Mouse (Mus musculus) CH12.LX (cell line): Measurements from ENCODE around the gene Zdhhc1. TPM values are rescaled to one million over a fixed set of nuclear protein-coding genes. Genes with fewer than 3 reads are reported as not detected.

Experiments used
- DNase-seq: peaks from one replicate; pipeline ENCODE4 v3.0.0-alpha.2; 2013; ENCODE audit errors: extremely low read depth
- H3K27ac ChIP-seq: 2 replicates; pipeline ENCODE4 v1.5.1; 2012; ENCODE audit warnings: low read depth, mild to moderate bottlenecking, control low read depth, moderate library complexity; ENCODE audit not compliant: insufficient read depth
- H3K27me3 ChIP-seq: replicated peaks from 2 replicates; pipeline ENCODE3; 2012; ENCODE audit warnings: inconsistent platforms
- H3K36me3 ChIP-seq, 2 experiments: replicated peaks in 1 of 2; 2 replicates each; pipeline versions ENCODE3 to v1.6.1; 2012; ENCODE audit warnings: inconsistent platforms in 1 of 2, low read length in 1 of 2, mild to moderate bottlenecking in 1 of 2, mixed read lengths in 1 of 2, moderate library complexity in 1 of 2; ENCODE audit not compliant: control insufficient read depth in 1 of 2, insufficient read depth in 1 of 2
- H3K4me1 ChIP-seq, 2 experiments: 2 replicates each; pipeline ENCODE4 v1.6.1; 2012; ENCODE audit warnings: inconsistent platforms in 1 of 2, moderate library complexity in 1 of 2; ENCODE audit not compliant: insufficient read depth in 2 of 2, control insufficient read depth in 1 of 2
- H3K4me2 ChIP-seq: 2 replicates; pipeline ENCODE4 v1.6.1; 2012; ENCODE audit warnings: low read depth, mild to moderate bottlenecking, control low read depth; ENCODE audit not compliant: poor library complexity, insufficient read depth, severe bottlenecking
- H3K4me3 ChIP-seq, 3 experiments: fragments of 150-350 bp in 1 of 3; sonication (generic) in 1 of 3; replicated peaks in 1 of 3; 2 replicates each; pipeline versions ENCODE3 to v1.5.1; 2011 to 2012; ENCODE audit warnings: low read depth in 2 of 3, low read length in 2 of 3, mild to moderate bottlenecking in 2 of 3, moderate library complexity in 2 of 3, control low read depth in 1 of 3, improper control_type of control experiment in 1 of 3, inconsistent platforms in 1 of 3, mixed read lengths in 1 of 3; ENCODE audit not compliant: poor library complexity in 1 of 3
- H3K79me2 ChIP-seq: replicated peaks from 2 replicates; pipeline ENCODE4 v1.6.1; 2012; ENCODE audit warnings: mild to moderate bottlenecking, moderate library complexity; ENCODE audit not compliant: control insufficient read depth, poor library complexity, insufficient read depth, severe bottlenecking; ENCODE audit errors: extremely low read depth
- H3K9ac ChIP-seq: 2 replicates; pipeline ENCODE4 v1.6.1; 2012; ENCODE audit warnings: low read depth, mild to moderate bottlenecking, control low read depth, moderate library complexity; ENCODE audit not compliant: insufficient read depth
- H3K9me3 ChIP-seq: replicated peaks from 2 replicates; pipeline ENCODE3; 2012; ENCODE audit warnings: low read length, inconsistent platforms, mixed read lengths
- CHD1 ChIP-seq: IDR thresholded peaks from 2 replicates; pipeline ENCODE4 v1.6.1; 2012; ENCODE audit warnings: low read depth, low read length, improper control_type of control experiment, inconsistent platforms
- CHD2 ChIP-seq: IDR thresholded peaks from 2 replicates; pipeline ENCODE4 v1.6.1; 2011; ENCODE audit warnings: low read length, improper control_type of control experiment
- CTCF ChIP-seq, 2 experiments: IDR thresholded peaks in 1 of 2; conservative IDR thresholded peaks in 1 of 2; 2 replicates each; pipeline ENCODE4 v1.5.1; 2011 to 2012; ENCODE audit warnings: low read depth in 2 of 2, low read length in 2 of 2, improper control_type of control experiment in 1 of 2, inconsistent platforms in 1 of 2, mild to moderate bottlenecking in 1 of 2, moderate library complexity in 1 of 2
- E2F4 ChIP-seq: IDR thresholded peaks from 2 replicates; pipeline ENCODE4 v1.6.1; 2011; ENCODE audit warnings: low read depth, low read length, improper control_type of control experiment; ENCODE audit not compliant: insufficient replicate concordance
- GABPA ChIP-seq: IDR thresholded peaks from 2 replicates; pipeline ENCODE4 v1.6.1; 2012; ENCODE audit warnings: low read depth, low read length, improper control_type of control experiment, inconsistent platforms; ENCODE audit not compliant: insufficient replicate concordance
- JUND ChIP-seq: conservative IDR thresholded peaks from 2 replicates; pipeline ENCODE4 v1.6.1; 2011; ENCODE audit warnings: low read depth, low read length, improper control_type of control experiment
- MAX ChIP-seq: IDR thresholded peaks from 2 replicates; pipeline ENCODE4 v1.6.1; 2011; ENCODE audit warnings: low read length, improper control_type of control experiment
- MAZ ChIP-seq: IDR thresholded peaks from 2 replicates; pipeline ENCODE4 v1.6.1; 2012; ENCODE audit warnings: low read depth, mild to moderate bottlenecking, inconsistent platforms, low read length, improper control_type of control experiment, moderate library complexity
- MEF2A ChIP-seq: IDR thresholded peaks from 2 replicates; pipeline ENCODE4 v1.6.1; 2014; ENCODE audit warnings: low read depth, mild to moderate bottlenecking, inconsistent platforms, low read length, improper control_type of control experiment, borderline replicate concordance
- NELFE ChIP-seq: IDR thresholded peaks from 2 replicates; pipeline ENCODE4 v1.6.1; 2011; ENCODE audit warnings: low read depth, low read length, improper control_type of control experiment
- NRF1 ChIP-seq: IDR thresholded peaks from 2 replicates; pipeline ENCODE4 v1.6.1; 2014; ENCODE audit warnings: low read depth, mild to moderate bottlenecking, inconsistent platforms, low read length, improper control_type of control experiment, moderate library complexity
- PAX5 ChIP-seq: IDR thresholded peaks from 2 replicates; pipeline ENCODE4 v1.6.1; 2012; ENCODE audit warnings: low read length, inconsistent platforms, mixed read lengths
- POLR2AphosphoS2 ChIP-seq: IDR thresholded peaks from 2 replicates; pipeline ENCODE4 v1.6.1; 2011; ENCODE audit warnings: low read depth, low read length, improper control_type of control experiment
- SIN3A ChIP-seq: IDR thresholded peaks from 2 replicates; pipeline ENCODE4 v1.6.1; 2012; ENCODE audit warnings: low read length, improper control_type of control experiment, inconsistent platforms
- TBP ChIP-seq: conservative IDR thresholded peaks from 2 replicates; pipeline ENCODE4 v1.6.1; 2011; ENCODE audit warnings: low read depth, low read length, improper control_type of control experiment
- TCF12 ChIP-seq: IDR thresholded peaks from 2 replicates; pipeline ENCODE4 v1.6.1; 2014; ENCODE audit warnings: low read depth, mild to moderate bottlenecking, inconsistent platforms, low read length, improper control_type of control experiment
- USF1 ChIP-seq: IDR thresholded peaks from 2 replicates; pipeline ENCODE4 v1.6.1; 2014; ENCODE audit warnings: low read depth, mild to moderate bottlenecking, inconsistent platforms, low read length, improper control_type of control experiment
- ZKSCAN1 ChIP-seq: IDR thresholded peaks from 2 replicates; pipeline ENCODE4 v1.6.1; 2012; ENCODE audit warnings: low read depth, inconsistent platforms, low read length, improper control_type of control experiment, borderline replicate concordance
- dilution Hi-C: fragments of 300-500 bp; cut with MboI; formaldehyde crosslinking; loops from 2 replicates; pipeline ENCODE4 v1.14.3; 2020; ENCODE audit warnings: low sequenced_read_pairs; ENCODE audit not compliant: extremely low pct_unique_long_range_greater_than_20kb, extremely low pct_ligation_motif_present
- in situ Hi-C: fragments of 300-500 bp; cut with MboI; formaldehyde crosslinking; loops from 3 replicates; pipeline ENCODE4 v1.14.3; 2019; ENCODE audit warnings: low sequenced_read_pairs, low pct_ligation_motif_present, low pct_unique_long_range_greater_than_20kb, mixed read lengths
- polyA plus RNA-seq: library from polyadenylated mRNA; unstranded; fragments of >175 nt; gene quantifications from 2 replicates; pipeline ENCODE4 v1.2.1, GENCODE M21; 2012; ENCODE audit warnings: low read depth; ENCODE audit not compliant: insufficient read length
- total RNA-seq, 2 experiments: library from RNA; depleted of rRNA; stranded (reverse); fragments of 300-350 nt in 1 of 2; fragments of >200 nt in 1 of 2; gene quantifications; 2 replicates each; pipeline ENCODE4 v1.2.3; 2012 to 2014

Gene Zdhhc1
- total and polyA plus RNA-seq, 3 experiments = 1.6 to 3.6 (median 2.6) TPM

GRCm38 (mm10) chr8:105542808-105543207 is 46.1 kb upstream of the Zdhhc1 start:
- DNase-seq = no peak
- in situ Hi-C loops = no loop called here

GRCm38 (mm10) chr8:105542032-105542656 is 45.4 kb upstream of the Zdhhc1 start:
- Histone ChIP-seq H3K9ac (no peak overlapping the region), H3K36me3 (peaks cover 18 to 42% of the 10 kb centered on the region in 2 experiments)
- in situ Hi-C loops = no loop called here

More at GRCm38 (mm10) chr8:105542808-105543207, 46.1 kb upstream of the Zdhhc1 start:
- Histone ChIP-seq H3K27me3 (no peaks in the 10 kb centered on the region), H3K4me2 (no peak overlapping the region), H3K4me1 (peaks cover 3 to 54% of the 10 kb centered on the region in 2 experiments; a peak in 3 of 4 replicates), H3K9ac (no peak overlapping the region), H3K4me3 (no peak overlapping the region), H3K79me2 (no peaks in the 10 kb centered on the region; the same call in 1 of the 2 replicates), H3K27ac (no peak overlapping the region), H3K36me3 (peaks cover 11 to 35% of the 10 kb centered on the region in 2 experiments), H3K9me3 (no peaks in the 10 kb centered on the region)
- TF ChIP-seq PAX5 (no peak), NRF1 (no peak), TBP (no peak), MAX (no peak)
- dilution Hi-C loops = no loop called here

GRCm38 (mm10) chr8:105538940-105539339 is 42.2 kb upstream of the Zdhhc1 start:
- Histone ChIP-seq H3K36me3 (peaks cover 30 to 61% of the 10 kb centered on the region in 2 experiments), H3K4me3 (no peak overlapping the region), H3K79me2 (no peaks in the 10 kb centered on the region; the same call in 1 of the 2 replicates), H3K9ac (no peak overlapping the region), H3K4me2 (no peak overlapping the region), H3K4me1 (peaks cover 3 to 23% of the 10 kb centered on the region in 2 experiments; a peak in 3 of 4 replicates), H3K27ac (no peak overlapping the region), H3K27me3 (no peaks in the 10 kb centered on the region), H3K9me3 (no peaks in the 10 kb centered on the region)
- dilution Hi-C loops = no loop called here
- TF ChIP-seq SIN3A (no peak), CHD2 (no peak), POLR2AphosphoS2 (no peak), PAX5 (no peak), GABPA (no peak), TCF12 (no peak), ZKSCAN1 (no peak), MAZ (no peak), JUND (no peak), NELFE (no peak)
- DNase-seq = no peak
- in situ Hi-C loops = no loop called here

More at GRCm38 (mm10) chr8:105542032-105542656, 45.4 kb upstream of the Zdhhc1 start:
- no peak overlapping the region for H3K4me3 ChIP-seq
- no peak for TF ChIP-seq CHD1
- no peak for TF ChIP-seq E2F4
- TF ChIP-seq JUND = no peak
- no peak for TF ChIP-seq USF1
- TF ChIP-seq GABPA = no peak
- TF ChIP-seq MEF2A = no peak
- no peak for TF ChIP-seq CTCF (conservative IDR thresholded peaks at IDR 0.05 in 1 of 2, IDR thresholded peaks at IDR 0.05 in 1 of 2; ENCODE audit: low read depth in 2 of 2, low read length in 2 of 2)
- no peak for TF ChIP-seq TCF12
- no peak overlapping the region for H3K27ac ChIP-seq
- DNase-seq = no peak
- H3K79me2 ChIP-seq = no peaks in the 10 kb centered on the region; the same call in 1 of the 2 replicates
- no peak overlapping the region for H3K4me2 ChIP-seq
- no peaks in the 10 kb centered on the region for H3K9me3 ChIP-seq
- dilution Hi-C loops = no loop called here
- H3K4me1 ChIP-seq = peaks cover 3 to 50% of the 10 kb centered on the region in 2 experiments; a peak in 3 of 4 replicates
- no peaks in the 10 kb centered on the region for H3K27me3 ChIP-seq
